Mouse (Mus musculus) forebrain, embryonic 14.5 days (tissue): ENCODE data around the gene Vps9d1. TPM values are rescaled to one million over a fixed set of nuclear protein-coding genes. Genes with fewer than 3 reads are reported as not detected.
A peak's percentile ranks its signal among the peaks of the same experiment; 100 is the strongest.
"Not testable (repeated sequence)": the region's sequence is repeated elsewhere in the genome, so short reads cannot be mapped to it uniquely, and the experiment has no call there.

ENCODE experiments used
- ATAC-seq: fragments of 200-750 bp; cut with Nextera tagmentation; 2 replicates; pipeline ENCODE4 v1.8.0; 2017; ENCODE audit warnings: mild to moderate bottlenecking, moderate library complexity
- DNase-seq: peaks from one replicate; pipeline ENCODE4 v3.0.0-alpha.2; 2015; ENCODE audit warnings: low spot score
- H3K27ac ChIP-seq: fragments of 300-500 bp; sonication (generic); 2 replicates; pipeline ENCODE4 v1.5.1; 2014; ENCODE audit warnings: low read depth, mild to moderate bottlenecking, control low read depth, low read length, moderate library complexity
- H3K27me3 ChIP-seq: fragments of 300-500 bp; sonication (generic); replicated peaks from 2 replicates; pipeline ENCODE4 v1.6.1; 2014; ENCODE audit warnings: low read length, control low read depth, mixed read lengths; ENCODE audit not compliant: control insufficient read depth, insufficient read depth
- H3K36me3 ChIP-seq: fragments of 300-500 bp; sonication (generic); 2 replicates; pipeline ENCODE4 v1.6.1; 2014; ENCODE audit warnings: low read length, control low read depth; ENCODE audit not compliant: control insufficient read depth, insufficient read depth
- H3K4me1 ChIP-seq: fragments of 300-500 bp; sonication (generic); 2 replicates; pipeline ENCODE4 v1.6.1; 2014; ENCODE audit warnings: antibody characterized with exemption, low read length, control low read depth; ENCODE audit not compliant: control insufficient read depth, insufficient read depth
- H3K4me2 ChIP-seq: fragments of 300-500 bp; sonication (generic); 2 replicates; pipeline ENCODE4 v1.6.1; 2014; ENCODE audit warnings: mild to moderate bottlenecking, control low read depth, low read length
- H3K4me3 ChIP-seq: fragments of 300-500 bp; sonication (generic); 2 replicates; pipeline ENCODE4 v1.5.1; 2014; ENCODE audit warnings: low read depth, low read length, control low read depth
- H3K9ac ChIP-seq: fragments of 300-500 bp; sonication (generic); 2 replicates; pipeline ENCODE4 v1.6.1; 2014; ENCODE audit warnings: mild to moderate bottlenecking, low read length, control low read depth, moderate library complexity
- H3K9me3 ChIP-seq: fragments of 300-500 bp; sonication (generic); replicated peaks from 2 replicates; pipeline ENCODE4 v1.6.1; 2016; ENCODE audit warnings: low read length, control low read depth, mixed read lengths; ENCODE audit not compliant: control insufficient read depth
- WGBS: fragments of 180-500 bp; shearing (Covaris S2); extraction: QIAGEN DNeasy Blood & Tissue Kit; methylation state at CpG from one replicate; pipeline ENCODE4 v1.1.7; 2014; 5-methylcytosine and 5-hydroxymethylcytosine counted together
- polyA plus RNA-seq: library from polyadenylated mRNA; unstranded; fragments of >200 nt; fragmentation: Nextera tagmentation; extraction: Ambion mirVana; gene quantifications from 2 replicates; pipeline ENCODE4 v1.2.1, GENCODE M21; 2014

Gene Vps9d1
- polyA plus RNA-seq, 1 experiment from 2014 or later, result 31.9 TPM

DNA sequence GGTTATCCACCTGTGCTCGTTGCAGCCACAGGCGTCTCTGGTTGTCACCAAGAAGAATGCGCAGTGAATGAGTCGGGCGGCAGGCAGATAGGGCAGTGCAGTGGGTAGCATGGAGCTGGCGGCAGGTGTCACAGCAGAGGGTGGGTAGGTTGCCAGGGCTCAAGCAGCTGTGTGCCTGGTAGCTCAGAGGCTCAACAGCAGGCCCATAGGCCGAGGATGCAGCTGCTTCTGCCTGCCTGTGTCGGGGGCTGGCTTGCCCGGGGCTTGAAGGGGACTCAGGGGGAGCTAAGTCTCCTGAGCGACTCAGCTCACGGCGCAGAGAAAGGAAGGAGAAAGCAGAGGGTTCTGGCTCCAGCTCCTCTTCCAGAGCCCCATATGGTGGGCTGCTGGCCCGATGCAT is 20.8 kb downstream of the Vps9d1 start:
- Histone ChIP-seq H3K4me1 (peaks cover 7% of the 10 kb centered on the region), H3K36me3 (peaks cover 11% of the 10 kb centered on the region; the same call in 1 of the 2 replicates), H3K4me2 (no peak overlapping the region), H3K27me3 (peaks cover 22% of the 10 kb centered on the region), H3K9me3 (no peaks in the 10 kb centered on the region), H3K27ac (no peak overlapping the region), H3K4me3 (no peak overlapping the region), H3K9ac (no peak overlapping the region)
- WGBS, result 62% methylated on average over 13 of the region's 13 CpGs
- DNase-seq (no peak), ATAC-seq (no peak)

DNA sequence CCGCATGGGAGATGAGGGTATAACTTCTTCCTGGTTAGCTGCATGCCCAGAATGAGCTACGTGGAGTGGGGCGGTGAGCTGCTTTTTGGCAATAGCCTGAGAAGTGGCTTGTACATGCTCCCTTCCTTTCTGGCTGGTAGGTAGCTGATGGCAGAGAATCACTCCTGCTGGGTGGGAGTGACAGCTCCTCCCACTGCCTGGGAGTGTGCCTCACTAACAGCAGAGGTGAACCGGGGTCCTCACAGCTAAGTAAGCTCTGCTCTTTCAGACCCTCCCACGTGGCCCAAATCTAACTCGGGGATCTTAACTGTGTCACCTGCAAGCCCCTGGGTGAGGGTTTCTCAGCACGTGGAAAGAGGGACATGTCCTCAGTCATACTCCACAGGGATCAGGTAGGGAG is 21.6 kb downstream of the Vps9d1 start:
- 44% methylated on average over 7 of the region's 7 CpGs for WGBS
- H3K4me1 ChIP-seq, result peaks cover 7% of the 10 kb centered on the region
- peaks cover 19% of the 10 kb centered on the region for H3K36me3 ChIP-seq
- no peak overlapping the region for H3K4me3 ChIP-seq
- H3K4me2 ChIP-seq, result no peak overlapping the region
- peaks cover 22% of the 10 kb centered on the region for H3K27me3 ChIP-seq
- no peaks in the 10 kb centered on the region for H3K9me3 ChIP-seq
- H3K9ac ChIP-seq, result no peak overlapping the region
- ATAC-seq (no peak), DNase-seq (no peak)
- no peak overlapping the region for H3K27ac ChIP-seq

DNA sequence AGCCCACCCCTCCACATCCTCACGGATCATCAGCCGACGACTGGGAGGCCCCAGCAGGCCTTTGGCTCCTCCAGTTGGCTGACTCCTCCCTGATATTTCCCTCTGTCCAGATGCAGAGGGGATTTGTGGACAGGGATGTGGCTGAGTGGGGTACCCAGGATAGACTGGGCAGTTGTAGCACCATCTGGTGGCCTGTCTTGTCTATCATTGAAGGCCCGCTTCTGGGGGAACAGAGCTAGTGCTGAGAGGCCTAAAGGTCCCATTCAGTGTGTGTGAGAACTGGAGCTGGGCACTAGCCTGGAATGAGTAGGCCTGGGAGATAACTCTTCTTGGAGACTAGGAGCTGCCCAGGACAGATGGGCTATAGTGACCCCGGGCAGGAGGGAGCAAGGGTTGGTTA is 22.4 kb downstream of the Vps9d1 start:
- H3K4me3 ChIP-seq, result no peak overlapping the region
- no peak overlapping the region for H3K27ac ChIP-seq
- no peak overlapping the region for H3K4me2 ChIP-seq
- peaks cover 27% of the 10 kb centered on the region for H3K36me3 ChIP-seq
- 60% methylated on average over 5 of the region's 5 CpGs for WGBS
- peaks cover 22% of the 10 kb centered on the region for H3K27me3 ChIP-seq
- H3K9me3 ChIP-seq, result no peaks in the 10 kb centered on the region
- no peak overlapping the region for H3K9ac ChIP-seq
- ATAC-seq (no peak), DNase-seq (no peak)
- peaks cover 7% of the 10 kb centered on the region for H3K4me1 ChIP-seq

DNA sequence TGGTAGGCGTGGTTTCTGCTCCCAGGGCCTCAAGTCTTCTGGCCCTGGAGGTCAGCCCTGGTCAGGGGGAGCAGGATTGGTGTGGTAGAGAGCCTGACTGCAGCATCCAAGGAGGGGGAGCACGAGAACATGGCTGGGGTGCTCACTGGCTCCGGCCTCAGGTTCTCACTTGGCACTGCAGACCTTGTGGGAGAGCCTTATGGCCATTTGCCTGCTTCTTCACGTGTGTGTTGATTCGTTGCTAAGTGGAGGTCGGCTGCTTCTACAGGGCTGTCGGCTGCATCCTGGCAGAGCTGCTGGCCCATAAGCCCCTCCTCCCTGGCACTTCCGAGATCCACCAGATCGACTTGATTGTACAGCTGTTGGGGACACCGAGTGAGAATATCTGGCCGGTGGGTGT is 23.8 kb downstream of the Vps9d1 start:
- H3K9me3 ChIP-seq, H3K27ac ChIP-seq, DNase-seq, H3K4me1 ChIP-seq, H3K4me2 ChIP-seq, H3K4me3 ChIP-seq, H3K9ac ChIP-seq, ATAC-seq: not testable (repeated sequence)
- peaks cover 12% of the 10 kb centered on the region for H3K27me3 ChIP-seq
- 83% methylated on average over 9 of the region's 11 CpGs for WGBS
- peaks cover 31% of the 10 kb centered on the region for H3K36me3 ChIP-seq

DNA sequence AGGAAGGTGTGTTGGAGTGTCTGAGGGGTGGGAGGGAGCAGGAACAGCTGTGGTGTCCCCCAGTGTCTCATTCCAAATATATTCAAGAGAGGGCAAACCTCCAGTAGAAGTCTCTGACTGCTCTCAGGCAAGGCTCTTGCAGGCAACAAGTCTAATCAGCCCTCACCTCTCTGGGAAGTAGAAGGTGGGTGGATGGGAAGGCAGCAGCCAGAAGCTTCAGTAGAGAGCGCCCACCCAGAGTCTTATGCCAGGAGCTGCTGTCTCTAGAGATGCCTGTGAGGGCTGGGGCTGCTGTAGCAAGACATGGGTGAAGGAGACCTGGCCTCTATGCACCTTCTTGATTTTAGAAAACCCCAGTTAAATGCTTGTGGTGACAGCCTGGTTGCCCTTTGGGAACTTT is 25.7 kb downstream of the Vps9d1 start:
- no peaks in the 10 kb centered on the region for H3K27me3 ChIP-seq
- H3K36me3 ChIP-seq, result peaks cover 31% of the 10 kb centered on the region
- H3K4me1 ChIP-seq, result peaks cover 10% of the 10 kb centered on the region
- ATAC-seq (no peak), DNase-seq (no peak)
- no peak overlapping the region for H3K27ac ChIP-seq
- H3K4me2 ChIP-seq, result no peak overlapping the region
- whole genome bisulfite sequencing, result 100% methylated on average over 1 of the region's 1 CpGs
- H3K9ac ChIP-seq, result no peak overlapping the region
- H3K4me3 ChIP-seq, result no peak overlapping the region
- H3K9me3 ChIP-seq, result no peaks in the 10 kb centered on the region

DNA sequence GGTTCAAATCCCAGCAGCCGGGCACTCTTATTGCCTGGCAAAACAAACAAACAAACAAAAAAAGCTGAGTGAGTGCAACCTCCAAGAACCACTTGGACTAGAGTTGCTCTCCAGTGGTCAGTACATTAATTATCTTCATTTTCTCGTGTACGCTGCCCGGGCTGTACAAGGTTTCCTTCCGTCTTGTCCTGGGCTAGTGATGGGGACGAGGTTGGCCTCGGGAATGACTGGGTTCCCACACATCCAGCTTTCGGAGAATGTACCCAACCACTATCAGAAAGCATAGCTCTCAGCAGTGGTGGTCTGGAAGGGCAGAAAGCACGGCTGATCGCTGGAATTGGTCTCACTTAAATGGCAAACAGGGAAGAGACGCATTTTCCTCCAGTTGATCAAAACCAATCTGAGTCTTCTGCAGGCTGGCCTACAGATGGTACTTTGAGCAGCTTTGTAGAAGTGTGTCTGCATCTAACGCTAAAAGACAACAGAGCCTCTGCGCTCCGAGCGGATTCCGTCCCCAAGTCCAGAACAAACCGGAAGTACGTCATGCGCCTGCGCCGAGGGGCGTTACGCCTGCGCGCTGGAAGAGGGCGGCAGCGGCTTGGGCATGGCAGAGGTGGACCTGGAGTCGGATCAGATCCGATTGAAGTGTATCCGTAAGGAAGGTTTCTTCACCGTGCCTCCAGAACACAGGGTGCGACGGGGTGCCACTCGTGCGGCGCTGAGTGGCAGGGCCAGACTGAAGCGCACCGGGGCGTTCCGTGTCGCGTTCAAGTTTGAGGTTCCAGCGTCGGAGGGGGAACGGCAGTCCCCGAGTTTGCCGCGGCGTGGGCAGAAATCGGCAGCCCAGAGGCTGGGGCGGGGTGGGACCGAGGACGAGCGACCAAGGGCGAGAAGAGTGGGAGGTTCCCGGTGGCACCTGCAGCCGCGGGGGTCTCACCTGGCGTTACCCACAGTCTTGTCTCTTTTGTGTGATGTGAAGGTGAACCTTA is 29.6 kb downstream of the Vps9d1 start, which contains the start of gene Cdk10:
Gene Cdk10, plus strand, starts transcription at position 565 of the 989 bp plus-strand sequence.
- Histone ChIP-seq H3K9ac (peak within 1 kb of the TSS; percentile 77), H3K36me3 (peaks cover 31% of the 10 kb centered on the region), H3K27ac (peak within 1 kb of the TSS; percentile 72), H3K4me3 (peak within 1 kb of the TSS; percentile 82), H3K4me2 (peak within 1 kb of the TSS; percentile 66), H3K4me1 (peaks cover 10% of the 10 kb centered on the region), H3K9me3 (no peaks in the 10 kb centered on the region), H3K27me3 (no peaks in the 10 kb centered on the region)
- peak; percentile 95 for ATAC-seq
- peak; percentile 95 for DNase-seq
- WGBS, result 4% methylated on average over 59 of the region's 59 CpGs

DNA sequence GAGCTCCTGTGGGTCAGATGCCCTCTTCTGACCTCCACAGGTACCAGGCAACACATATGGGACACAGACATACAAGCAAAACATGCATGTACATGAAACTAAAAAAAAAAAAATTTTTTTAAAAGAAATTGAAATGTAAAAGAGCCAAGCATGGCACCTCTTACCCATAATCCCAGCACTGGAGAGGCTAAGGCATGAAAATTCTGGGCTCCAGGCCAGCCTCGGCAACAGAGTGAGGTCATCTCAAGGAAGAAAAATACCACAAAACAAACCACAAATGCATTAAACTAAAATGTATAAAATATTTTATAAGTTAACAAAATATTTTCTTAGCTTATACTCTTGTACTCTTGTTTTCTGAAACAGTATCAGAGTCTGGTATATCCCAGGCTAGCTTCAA is 33.2 kb downstream of the Vps9d1 start:
- no peak for ATAC-seq
- no peaks in the 10 kb centered on the region for H3K9me3 ChIP-seq
- no peak overlapping the region for H3K9ac ChIP-seq
- no peaks in the 10 kb centered on the region for H3K36me3 ChIP-seq
- no peaks in the 10 kb centered on the region for H3K27me3 ChIP-seq
- H3K4me3 ChIP-seq, result no peak overlapping the region
- no peak overlapping the region for H3K4me2 ChIP-seq
- 76% methylated on average over 1 of the region's 1 CpGs for WGBS
- H3K27ac ChIP-seq, result no peak overlapping the region
- no peak for DNase-seq
- peaks cover 10% of the 10 kb centered on the region for H3K4me1 ChIP-seq

DNA sequence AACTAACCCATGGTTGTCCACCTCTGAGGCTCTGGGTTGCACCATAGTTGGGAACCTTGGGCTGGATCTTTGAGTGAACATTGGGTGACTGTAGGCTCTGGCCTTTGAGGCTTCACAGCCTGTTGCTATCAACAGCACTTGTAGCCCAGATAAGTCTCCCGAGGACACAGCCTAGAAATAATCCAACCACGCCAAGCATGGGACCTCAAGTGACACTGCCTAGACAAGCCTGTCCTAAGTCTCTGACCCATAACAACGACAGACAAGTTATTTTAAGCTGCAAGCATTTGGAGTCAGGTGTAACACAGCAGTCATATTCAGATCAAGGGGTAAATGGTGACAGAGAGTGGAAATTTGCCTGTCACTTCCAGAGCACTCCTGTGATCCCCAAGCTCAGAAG is 38.7 kb downstream of the Vps9d1 start:
- Histone ChIP-seq H3K4me2 (no peak overlapping the region), H3K9ac (no peak overlapping the region), H3K4me1 (peaks cover 10% of the 10 kb centered on the region), H3K27me3 (no peaks in the 10 kb centered on the region), H3K9me3 (no peaks in the 10 kb centered on the region), H3K27ac (no peak overlapping the region), H3K4me3 (no peak overlapping the region), H3K36me3 (peaks cover 3% of the 10 kb centered on the region; the same call in 1 of the 2 replicates)
- ATAC-seq (no peak), DNase-seq (no peak)
- 80% methylated on average over 3 of the region's 3 CpGs for WGBS
